Mouse (Mus musculus) left cerebral cortex, adult 2 months (tissue): ENCODE results near the gene Styx. TPM values are rescaled to one million over a fixed set of nuclear protein-coding genes. Genes with fewer than 3 reads are reported as not detected.

Source experiments
- DNase-seq, 2 experiments: peaks; one replicate each; pipeline ENCODE4 v3.0.0; 2021 to 2022; ENCODE audit warnings: low spot score in 2 of 2, mixed read lengths in 1 of 2; ENCODE audit errors: extremely low spot score in 1 of 2
- H3K27ac ChIP-seq: fragments of 200-600 bp; 2 replicates; pipeline ENCODE4 v1.8.1; 2022
- H3K4me3 ChIP-seq: fragments of 200-600 bp; 2 replicates; pipeline ENCODE4 v1.8.1; 2022
- CTCF ChIP-seq: fragments of 200-600 bp; IDR thresholded peaks from 2 replicates; pipeline ENCODE4 v1.8.1; 2022; ENCODE audit warnings: antibody characterized with exemption, mild to moderate bottlenecking, moderate library complexity
- intact Hi-C: fragments of 180-260 bp; cut with DNase I; formaldehyde crosslinking; loops from one replicate; pipeline ENCODE4 v1.15.1; 2025
- long read RNA-seq, 2 experiments: library from polyadenylated mRNA; stranded (forward); transcript quantifications; one replicate each; pipeline ENCODE4 v2.0.0; 2021; ENCODE audit warnings: borderline mapping rate in 2 of 2
- total RNA-seq, 2 experiments: library from RNA; stranded (reverse); gene quantifications; 2 replicates each; pipeline ENCODE4 v1.2.3; 2021

Styx gene
- 10 to 100 TPM; 11.0 to 14.3 TPM for total RNA-seq
- long read RNA-seq, experiment 1, full-length matches to known transcripts, result 7 of 9 reads
- long read RNA-seq, experiment 1, partial matches to known transcripts, result 0 of 9 reads
- long read RNA-seq, experiment 1, other reads (novel, unspliced or antisense), result 2 of 9 reads
- long read RNA-seq, experiment 2, full-length matches to known transcripts, result 3 of 5 reads
- long read RNA-seq, experiment 2, partial matches to known transcripts, result 0 of 5 reads
- long read RNA-seq, experiment 2, other reads (novel, unspliced or antisense), result 2 of 5 reads

- TF ChIP-seq CTCF, result no peak
- peak within 1 kb of the TSS; percentile 63 for H3K4me3 ChIP-seq
- DNase-seq, result peak; percentile 94
- H3K27ac ChIP-seq, result peak within 1 kb of the TSS; percentile 79
- intact Hi-C loops, result no loop called here
These were observed at the start of gene Styx for GRCm38 (mm10) chr14:45350931-45351859. Styx (plus strand) TSS chr14:45351093.

GRCm38 (mm10) chr14:45303939-45304338, 47.0 kb upstream of the Styx start:
- intact Hi-C loops, result no loop called here
- no peak for DNase-seq
- TF ChIP-seq CTCF, result no peak
- Histone ChIP-seq H3K4me3 (no peak overlapping the region), H3K27ac (no peak overlapping the region)

- no peak overlapping the region for H3K27ac ChIP-seq
- H3K4me3 ChIP-seq, result no peak overlapping the region
- DNase-seq, result no peak
- intact Hi-C loops, result no loop called here
- TF ChIP-seq CTCF, result peak; percentile 24
These were observed 46.5 kb upstream of the Styx start for GRCm38 (mm10) chr14:45304389-45304788.

- Histone ChIP-seq H3K27ac (no peak overlapping the region), H3K4me3 (no peak overlapping the region)
- intact Hi-C loops, result no loop called here
- DNase-seq, result no peak
- TF ChIP-seq CTCF, result no peak
These were observed 45.0 kb upstream of the Styx start for GRCm38 (mm10) chr14:45305852-45306251.

- no peak overlapping the region for H3K4me3 ChIP-seq
- intact Hi-C loops, result no loop called here
- no peak for TF ChIP-seq CTCF
These were observed 43.1 kb upstream of the Styx start for GRCm38 (mm10) chr14:45307630-45308328.

GRCm38 (mm10) chr14:45309646-45310045, 41.2 kb upstream of the Styx start:
- DNase-seq, result no peak
- Histone ChIP-seq H3K27ac (no peak overlapping the region), H3K4me3 (no peak overlapping the region)
- intact Hi-C loops, result no loop called here
- no peak for TF ChIP-seq CTCF

More at GRCm38 (mm10) chr14:45307630-45308328, 43.1 kb upstream of the Styx start:
- H3K27ac ChIP-seq, result no peak overlapping the region
- no peak for DNase-seq

- Histone ChIP-seq H3K4me3 (no peak overlapping the region), H3K27ac (no peak overlapping the region)
- intact Hi-C loops, result no loop called here
- TF ChIP-seq CTCF, result no peak
- DNase-seq, result no peak
These were observed 40.8 kb upstream of the Styx start for GRCm38 (mm10) chr14:45310101-45310500.

GRCm38 (mm10) chr14:45316927-45317326, 34.0 kb upstream of the Styx start:
- TF ChIP-seq CTCF, result no peak
- no peak overlapping the region for H3K27ac ChIP-seq

GRCm38 (mm10) chr14:45317921-45318411, 32.9 kb upstream of the Styx start:
- intact Hi-C loops, result loop anchor here (1.0 to 5.0 kb wide), 3 partner anchors 11 to 454 kb away; partner anchors contain the start of genes Gpr137c and Psmc6
- peak in 1 of 2 experiments; percentile 23 for DNase-seq
- no peak for TF ChIP-seq CTCF
- H3K4me3 ChIP-seq, result peak overlapping the region; percentile 97
- H3K27ac ChIP-seq, result peak overlapping the region; percentile 90

More at GRCm38 (mm10) chr14:45316927-45317326, 34.0 kb upstream of the Styx start:
- DNase-seq, result no peak
- peak overlapping the region; percentile 97 for H3K4me3 ChIP-seq
- intact Hi-C loops, result loop anchor here (5.0 kb wide), 2 partner anchors 100 to 455 kb away; partner anchors contain the start of gene Gpr137c

GRCm38 (mm10) chr14:45318426-45319236, 32.3 kb upstream of the Styx start, which contains the start of gene Ero1l:
Ero1l (minus strand) TSS chr14:45318771.
- H3K4me3 ChIP-seq, result peak within 1 kb of the TSS; percentile 97
- peak within 1 kb of the TSS; percentile 98 for H3K27ac ChIP-seq
- DNase-seq, result peak; percentile 88 to 89
- intact Hi-C loops, result loop anchor here (1.0 to 5.0 kb wide), 3 partner anchors 11 to 454 kb away; partner anchors contain the start of genes Gpr137c and Psmc6
- no peak for TF ChIP-seq CTCF
